Mouse (Mus musculus): ENCODE measurements at regions not wholly inside any gene's neighbourhood (a gene's known extent, or its start where the extent isn't known, plus 50 kb on each side); places are given as distances from the start of the nearest gene placed in this dataset.
A peak's percentile ranks its signal among the peaks of the same experiment; 100 is the strongest.

DNA sequence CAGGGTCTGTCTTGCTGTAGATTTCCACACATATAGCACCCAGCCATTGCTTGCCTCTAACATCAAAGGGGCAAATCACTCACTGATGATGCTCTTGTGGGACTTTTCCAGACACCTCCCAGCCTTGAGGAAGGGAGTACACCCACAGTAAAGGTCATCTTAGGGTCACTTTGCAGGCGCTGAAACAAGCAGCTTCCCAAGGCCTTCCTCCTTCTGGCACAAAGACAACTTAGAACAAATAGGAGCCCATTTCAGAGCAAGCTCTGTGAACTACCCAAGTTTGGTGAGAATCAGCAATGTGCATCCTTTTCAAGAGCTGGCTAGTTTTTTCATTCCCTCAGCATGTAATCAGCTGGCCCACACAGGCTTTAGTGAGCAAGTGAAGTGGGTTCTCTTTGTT lies 352.2 kb upstream of the Ubash3b start:
- DNase-seq (ENCODE audit: low spot score in 2 of 2), result no peak

- DNase-seq (ENCODE audit: low spot score in 2 of 2), result no peak
Observed at GRCm38 (mm10) chr9:41509597-41509996, 348.1 kb upstream of the Ubash3b start.

- no peak for DNase-seq (ENCODE audit: low spot score in 2 of 2)
Observed at GRCm38 (mm10) chr9:41508746-41509145, 347.2 kb upstream of the Ubash3b start.

DNA sequence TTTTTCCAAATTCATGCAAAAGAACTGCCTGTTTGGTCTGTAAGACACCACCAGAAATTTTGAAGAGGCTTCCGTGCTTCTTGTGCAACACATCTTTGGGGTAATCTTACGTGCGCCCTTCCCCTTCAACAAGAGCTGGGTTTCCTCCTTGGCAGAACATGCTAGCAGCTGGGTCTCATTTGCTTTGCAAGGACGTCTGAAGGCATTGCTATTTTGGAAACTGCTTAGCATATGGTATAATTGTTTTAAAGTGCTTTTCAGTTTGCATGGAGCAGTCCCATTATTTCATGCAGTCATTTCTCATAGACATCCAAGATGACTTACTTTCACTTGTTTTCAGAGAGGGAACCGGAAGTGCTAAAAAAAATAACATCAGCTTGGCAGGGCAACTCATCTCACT lies 336.8 kb upstream of the Ubash3b start:
- no peak for DNase-seq (ENCODE audit: low spot score in 2 of 2)

DNA sequence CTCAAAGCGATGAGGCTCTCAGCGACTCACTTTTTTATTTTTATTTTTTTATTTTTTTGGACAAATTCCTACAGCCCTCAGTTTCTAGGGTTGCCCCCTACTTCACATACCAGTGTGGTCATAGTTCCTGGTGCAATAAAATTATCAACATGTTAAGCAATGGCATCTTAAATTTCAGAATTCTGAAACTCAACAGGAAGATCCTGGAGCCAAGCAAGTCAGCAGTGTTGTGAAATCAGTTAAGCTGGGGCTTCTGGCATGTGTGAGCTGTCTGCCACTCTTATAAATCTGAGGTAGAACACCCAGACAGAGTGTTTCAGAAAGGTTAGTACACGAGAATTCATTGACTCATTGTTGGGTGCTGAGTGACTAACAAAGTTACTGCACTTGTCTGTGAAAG lies 328.6 kb upstream of the Ubash3b start:
- no peak for DNase-seq (ENCODE audit: low spot score in 2 of 2)

GRCm38 (mm10) chr9:41488046-41488445 lies 326.5 kb upstream of the Ubash3b start:
- no peak for DNase-seq (ENCODE audit: low spot score in 2 of 2)

GRCm38 (mm10) chr9:41483218-41483617 lies 321.7 kb upstream of the Ubash3b start:
- no peak for DNase-seq (ENCODE audit: low spot score in 2 of 2)

GRCm38 (mm10) chr9:41481611-41482266 lies 320.2 kb upstream of the Ubash3b start:
- DNase-seq (ENCODE audit: low spot score in 2 of 2), result no peak

DNA sequence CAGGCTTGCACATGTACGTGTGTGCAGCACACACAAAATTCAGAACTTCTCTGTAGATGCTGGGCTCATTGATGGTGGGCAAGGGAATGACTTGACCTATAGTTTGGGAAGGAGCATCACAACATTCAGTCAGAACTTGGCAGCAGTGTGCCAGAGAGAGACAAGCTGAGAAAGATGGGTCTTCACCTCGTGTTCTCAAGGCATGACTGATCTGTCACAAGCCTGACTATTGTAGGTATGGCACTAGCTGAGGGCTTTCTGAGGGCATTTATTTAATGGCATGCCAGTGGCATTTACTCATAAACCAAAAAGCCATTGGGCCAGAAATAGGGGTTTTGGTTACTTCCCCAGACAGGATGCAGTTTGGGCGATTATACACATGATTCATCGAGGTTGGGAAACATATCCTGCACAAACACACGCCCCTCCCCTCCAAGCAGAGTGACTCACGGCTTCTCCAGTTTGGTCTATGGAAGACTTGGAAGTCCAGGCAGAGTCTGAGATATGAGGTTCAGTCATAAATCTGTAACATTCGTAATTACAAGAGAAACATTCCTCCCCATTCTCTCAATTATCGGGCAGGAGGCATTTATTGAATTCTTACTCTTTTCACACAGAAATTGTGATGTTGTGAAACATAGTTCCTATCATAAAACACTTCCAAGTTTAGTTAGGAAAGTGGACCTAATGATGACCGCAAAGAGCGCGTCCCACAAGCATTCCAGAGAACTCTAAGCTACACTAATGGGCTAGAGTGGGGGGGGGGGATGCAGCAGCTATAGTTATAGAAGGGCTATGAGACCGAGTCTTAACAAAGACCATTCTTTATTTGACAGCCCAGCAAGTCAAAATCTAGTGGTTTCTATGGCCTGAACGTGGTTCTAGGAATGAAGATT lies 318.6 kb upstream of the Ubash3b start:
- DNase-seq (ENCODE audit: low spot score in 2 of 2), result no peak

GRCm38 (mm10) chr9:41479085-41479484 lies 317.6 kb upstream of the Ubash3b start:
- DNase-seq (ENCODE audit: low spot score in 2 of 2), result no peak

GRCm38 (mm10) chr9:41478106-41478848 lies 316.8 kb upstream of the Ubash3b start:
- no peak for DNase-seq (ENCODE audit: low spot score in 2 of 2)

- no peak for DNase-seq (ENCODE audit: low spot score in 2 of 2)
Observed at GRCm38 (mm10) chr9:41475326-41475725, 313.8 kb upstream of the Ubash3b start.

DNA sequence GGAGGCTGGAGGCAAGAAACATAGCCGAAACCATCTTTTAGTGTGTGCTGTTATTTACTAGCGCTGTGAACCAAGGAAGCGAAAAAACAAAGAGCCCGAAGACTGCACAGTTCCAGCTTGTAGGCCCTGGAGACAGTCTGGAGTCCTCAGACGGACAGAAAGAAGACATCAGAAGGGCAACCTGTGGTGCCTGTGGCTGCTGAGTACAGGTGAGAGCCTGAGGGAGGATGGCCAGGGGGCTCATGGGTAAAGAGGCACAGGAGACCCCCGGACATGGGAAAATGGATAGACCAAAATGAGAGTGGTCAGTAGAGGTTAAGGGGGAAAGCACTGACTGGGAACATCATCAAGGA lies 313.4 kb upstream of the Ubash3b start:
- DNase-seq (ENCODE audit: low spot score in 2 of 2), result no peak

GRCm38 (mm10) chr9:41474244-41474944 lies 312.9 kb upstream of the Ubash3b start:
- peak; percentile 85 to 86 for DNase-seq (ENCODE audit: low spot score in 2 of 2)

GRCm38 (mm10) chr9:41473506-41473905 lies 312.0 kb upstream of the Ubash3b start:
- DNase-seq (ENCODE audit: low spot score in 2 of 2), result no peak

- no peak for DNase-seq (ENCODE audit: low spot score in 2 of 2)
Observed at GRCm38 (mm10) chr9:41471345-41471744, 309.8 kb upstream of the Ubash3b start.

DNA sequence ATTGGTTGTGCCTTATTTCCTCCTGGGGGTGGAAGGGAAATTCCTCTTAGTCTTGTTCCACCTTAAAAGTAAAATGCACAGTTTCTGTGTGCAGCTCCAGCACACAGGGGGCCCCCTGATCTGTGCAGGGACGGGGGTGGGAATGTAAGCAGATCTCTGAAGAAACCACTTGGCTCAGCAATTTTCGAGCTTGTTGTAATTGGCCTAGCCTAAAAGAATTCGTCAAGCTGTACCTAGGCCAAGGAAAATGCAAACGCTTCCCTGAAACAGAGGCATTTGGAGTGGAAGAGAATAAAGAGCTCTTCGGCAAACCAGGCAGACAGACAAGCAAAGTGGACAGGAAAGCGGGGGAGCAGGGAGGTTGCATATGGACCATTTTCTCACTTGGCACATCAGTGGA lies 308.5 kb upstream of the Ubash3b start:
- no peak for DNase-seq (ENCODE audit: low spot score in 2 of 2)

DNA sequence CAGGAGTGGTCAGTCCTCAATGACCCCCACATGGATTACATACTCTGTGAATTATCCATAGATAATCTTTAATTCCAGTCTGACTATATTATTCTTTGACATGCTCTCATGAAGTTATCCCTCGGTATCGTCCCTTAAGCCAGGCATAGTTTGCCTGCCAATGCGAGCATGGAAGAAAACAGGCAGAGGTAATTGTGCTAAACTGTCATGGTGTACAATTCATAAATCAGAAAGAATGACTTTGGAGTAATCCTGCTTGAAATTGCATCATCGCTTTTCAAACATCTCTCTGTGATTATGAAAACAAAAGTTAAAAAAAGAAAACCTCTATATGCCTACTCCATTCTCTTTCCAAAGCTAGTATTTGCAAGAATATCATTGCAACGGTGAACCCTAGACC lies 307.9 kb upstream of the Ubash3b start:
- DNase-seq (ENCODE audit: low spot score in 2 of 2), result no peak

- DNase-seq (ENCODE audit: low spot score in 2 of 2), result peak; percentile 59 to 64
Observed at GRCm38 (mm10) chr9:41464057-41464685, 302.7 kb upstream of the Ubash3b start.

DNA sequence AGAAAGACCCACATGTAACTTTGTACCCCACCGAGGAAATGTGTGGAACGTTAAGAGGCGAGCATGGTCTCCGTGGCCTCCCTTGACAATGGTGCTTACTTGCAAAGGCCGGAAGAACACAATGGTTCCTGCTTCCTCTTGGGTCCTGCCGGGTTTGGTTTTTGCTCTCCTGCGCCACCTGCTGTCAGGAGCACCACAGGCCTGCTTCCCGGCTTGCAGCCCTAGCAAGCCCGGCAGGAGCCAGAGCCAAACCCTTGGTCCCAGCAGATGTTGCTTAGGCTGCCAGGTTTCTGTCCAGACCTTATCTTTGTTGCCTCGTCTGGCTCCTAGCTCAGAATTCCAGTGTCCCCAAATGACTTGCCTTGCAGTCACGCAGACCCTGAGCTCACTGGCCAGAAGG lies 300.2 kb upstream of the Ubash3b start:
- peak; percentile 74 to 85 for DNase-seq (ENCODE audit: low spot score in 2 of 2)

- no peak for DNase-seq (ENCODE audit: low spot score in 2 of 2)
Observed at GRCm38 (mm10) chr9:41460709-41461108, 299.2 kb upstream of the Ubash3b start.
